Mouse (Mus musculus): ENCODE results near the gene Gtpbp3.
A peak's percentile ranks its signal among the peaks of the same experiment; 100 is the strongest.

Gene Gtpbp3

GRCm38 (mm10) chr8:71535663-71536062, 47.8 kb downstream of the Gtpbp3 start:
- DNase-seq = no peak

- peak; percentile 95 for DNase-seq
Observed at GRCm38 (mm10) chr8:71537028-71537867, 49.3 kb downstream of the Gtpbp3 start, which contains the start of gene Bst2. TSS of gene Bst2 (minus strand) at chr8:71537456.

GRCm38 (mm10) chr8:71542632-71543343, 54.9 kb downstream of the Gtpbp3 start, which contains the start of gene Mvb12a:
TSS of gene Mvb12a (plus strand) at chr8:71542922.
- peak; percentile 96 for DNase-seq

- DNase-seq = no peak
Observed at GRCm38 (mm10) chr8:71543755-71544154, 55.9 kb downstream of the Gtpbp3 start.

- no peak for DNase-seq
Observed at GRCm38 (mm10) chr8:71545053-71545452, 57.1 kb downstream of the Gtpbp3 start.

GRCm38 (mm10) chr8:71547590-71547989, 59.7 kb downstream of the Gtpbp3 start:
- no peak for DNase-seq

Measured in liver (tissue).